Mouse (Mus musculus) liver, adult (tissue): ENCODE data around the gene Sh3bp4.

Source experiments
- GATA4 ChIP-seq: IDR thresholded peaks from 2 replicates; pipeline ENCODE4 v1.6.1; 2014; ENCODE audit warnings: mild to moderate bottlenecking, low read length; ENCODE audit not compliant: insufficient replicate concordance

Gene Sh3bp4

DNA sequence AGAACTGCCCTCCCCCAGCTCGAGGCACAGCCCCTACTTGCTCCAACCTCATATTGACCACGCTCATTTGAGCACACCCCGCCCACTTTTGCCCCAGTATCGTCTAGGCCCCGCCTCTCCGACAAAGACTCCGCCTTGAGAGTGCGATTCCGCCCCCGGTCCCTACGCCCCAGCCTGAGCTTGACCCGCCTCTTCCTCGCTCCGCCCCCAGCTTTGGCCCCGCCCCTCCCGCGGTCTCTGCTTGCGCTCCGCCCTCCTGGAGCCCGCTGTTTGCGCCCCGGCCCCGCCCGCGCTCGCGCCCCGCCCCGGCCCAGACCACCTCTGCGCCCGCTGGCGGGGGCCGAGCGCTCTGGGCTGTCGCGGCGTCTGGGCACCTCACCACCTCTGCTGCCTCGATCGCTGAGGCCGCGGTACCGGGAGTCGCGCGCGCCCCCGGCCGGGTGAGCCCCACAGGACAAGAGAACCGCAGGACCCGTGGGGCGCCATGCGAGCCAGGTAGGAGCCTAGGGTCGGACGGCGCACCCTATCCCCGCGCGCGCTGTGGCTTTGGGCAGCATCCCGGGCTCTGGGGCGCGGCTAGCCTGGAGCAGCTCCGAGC, at the start of gene Sh3bp4:
Gene Sh3bp4, plus strand, starts transcription at position 313 of the 598 bp plus-strand sequence.
- no peak for TF ChIP-seq GATA4

DNA sequence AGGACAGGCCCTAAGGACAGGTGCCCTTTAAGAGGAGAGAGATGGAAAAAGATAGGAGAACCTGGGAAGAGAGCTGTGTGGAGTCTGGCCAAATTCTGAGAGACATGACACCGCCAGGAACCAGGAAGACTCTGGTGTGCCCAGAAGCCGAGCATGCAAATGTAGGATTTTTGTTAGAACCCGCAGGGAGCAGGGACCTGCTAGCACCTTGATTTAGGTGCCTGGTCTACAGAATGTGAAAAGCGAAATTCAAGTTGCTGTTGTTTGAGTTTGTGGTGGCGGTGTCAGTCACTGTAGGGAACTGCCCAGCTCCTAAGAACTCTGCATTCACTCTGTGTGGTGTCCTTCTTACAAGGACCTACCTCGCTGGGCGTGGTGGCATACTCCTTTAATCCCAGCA, 47.2 kb upstream of the Sh3bp4 start:
- no peak for TF ChIP-seq GATA4

DNA sequence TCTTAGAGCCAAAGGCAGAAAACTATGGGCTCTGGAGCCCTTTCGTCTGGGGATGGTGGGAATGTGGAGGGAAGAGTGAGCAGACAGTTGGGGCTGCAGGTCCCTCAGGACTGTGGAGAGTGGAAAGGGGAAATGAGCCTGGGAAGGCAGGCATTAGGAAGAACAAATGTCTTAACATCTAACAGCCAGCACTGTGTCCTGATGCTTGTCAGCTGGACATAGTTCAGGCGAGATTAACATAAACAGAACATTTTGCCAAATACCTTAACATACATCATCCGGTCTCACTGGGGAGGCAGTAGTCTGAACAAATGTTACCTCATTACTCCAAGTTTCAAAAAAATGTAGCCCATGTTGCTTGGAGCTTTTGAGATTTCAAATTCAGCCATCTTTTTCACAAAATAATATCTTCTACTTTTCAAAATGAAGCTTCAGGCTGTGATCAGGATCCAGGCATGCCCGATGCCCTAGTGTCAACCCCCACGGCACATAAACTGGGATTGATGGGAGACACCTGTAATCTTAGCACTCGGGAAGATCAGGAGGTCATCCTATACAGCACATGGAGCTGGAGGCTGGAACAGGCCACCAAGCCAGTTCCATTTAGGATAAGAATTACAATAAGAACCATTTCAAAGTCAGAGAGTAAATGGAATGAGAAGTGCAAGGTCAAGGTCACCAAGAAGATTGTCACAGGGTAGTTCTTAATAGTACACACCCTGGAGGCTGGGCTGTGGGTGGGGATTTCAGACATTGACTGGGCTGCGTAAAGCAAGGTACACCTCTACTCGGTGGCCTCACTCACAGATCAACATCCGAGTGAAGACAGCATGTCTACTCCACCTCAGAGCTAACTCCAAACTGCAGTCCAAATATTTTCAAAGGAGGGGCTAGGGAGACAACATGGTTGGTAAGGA, 45.3 kb upstream of the Sh3bp4 start:
- TF ChIP-seq GATA4 = no peak

DNA sequence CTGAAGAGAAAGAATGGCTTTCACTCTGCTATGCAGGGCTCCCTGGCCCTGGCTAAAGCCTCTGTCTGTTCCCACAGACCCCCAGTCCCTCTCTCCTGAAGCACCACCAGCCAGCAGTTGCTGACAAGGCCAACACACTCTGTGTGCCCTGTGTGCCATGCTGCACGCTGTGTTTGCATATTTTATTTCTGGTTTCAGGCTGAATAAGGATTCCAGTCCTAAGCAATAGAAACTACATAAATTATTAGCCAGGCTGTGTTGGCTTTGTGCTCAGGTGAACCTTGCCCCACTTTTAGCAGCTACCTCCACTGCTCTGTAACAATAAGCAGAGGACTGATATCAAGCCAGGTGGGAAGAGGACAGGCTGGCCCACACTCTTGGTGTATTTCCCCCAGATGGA, 44.2 kb upstream of the Sh3bp4 start:
- TF ChIP-seq GATA4 = no peak

DNA sequence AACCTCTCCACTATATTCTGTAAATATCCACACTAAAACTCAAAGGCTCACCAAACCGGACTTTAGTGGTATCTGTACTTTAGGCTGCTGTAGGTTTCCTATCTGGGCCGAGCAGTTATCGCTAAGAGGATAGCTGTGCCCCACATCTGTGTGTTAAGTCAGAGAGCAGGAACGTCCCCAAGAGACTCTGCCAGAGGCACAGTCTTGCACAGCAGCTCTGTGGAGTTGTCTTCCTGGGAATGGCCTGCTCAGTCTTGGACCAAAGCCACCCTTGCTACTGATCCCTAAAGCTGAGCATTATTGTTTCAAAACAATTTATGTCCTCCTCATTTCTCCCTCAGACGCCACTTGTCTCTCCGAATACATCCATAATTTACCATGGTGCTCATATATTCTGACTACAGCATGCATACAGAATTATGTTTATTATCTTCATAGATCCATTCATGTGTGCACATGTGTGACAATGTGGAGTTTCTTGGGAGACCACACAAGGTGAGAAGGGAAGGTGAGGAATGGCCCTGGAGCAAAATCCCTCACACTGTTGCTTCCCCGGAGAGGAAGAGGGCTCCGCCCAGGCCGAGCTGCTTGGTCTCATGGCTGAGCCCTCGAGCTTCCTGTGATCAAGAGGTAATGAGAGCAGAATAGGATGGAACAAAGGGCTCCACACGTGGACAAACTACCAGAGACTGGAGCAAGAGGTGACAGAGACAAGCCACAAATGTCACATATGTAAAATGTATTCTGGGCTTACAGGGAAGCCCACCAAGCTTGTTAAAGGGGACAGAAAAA, 40.9 kb upstream of the Sh3bp4 start:
- no peak for TF ChIP-seq GATA4

DNA sequence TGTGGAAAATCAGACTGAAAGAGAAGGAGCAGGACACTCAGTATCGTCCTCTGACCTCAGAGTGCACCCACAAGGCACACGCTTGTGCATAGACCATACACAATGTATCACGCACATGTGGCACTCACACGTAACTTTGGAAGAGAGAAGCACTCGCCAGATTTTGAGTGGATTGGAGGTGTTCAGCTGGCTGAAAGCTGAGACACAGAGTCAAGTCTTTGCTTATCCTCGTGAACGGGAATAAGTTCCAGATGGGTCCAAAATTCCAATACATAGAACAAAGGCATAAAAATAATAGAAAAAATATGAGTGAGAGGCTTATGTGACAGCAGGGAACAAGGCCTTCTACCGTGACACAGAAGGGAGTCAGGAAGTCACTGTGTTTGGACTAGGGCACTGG, 36.6 kb upstream of the Sh3bp4 start:
- no peak for TF ChIP-seq GATA4

DNA sequence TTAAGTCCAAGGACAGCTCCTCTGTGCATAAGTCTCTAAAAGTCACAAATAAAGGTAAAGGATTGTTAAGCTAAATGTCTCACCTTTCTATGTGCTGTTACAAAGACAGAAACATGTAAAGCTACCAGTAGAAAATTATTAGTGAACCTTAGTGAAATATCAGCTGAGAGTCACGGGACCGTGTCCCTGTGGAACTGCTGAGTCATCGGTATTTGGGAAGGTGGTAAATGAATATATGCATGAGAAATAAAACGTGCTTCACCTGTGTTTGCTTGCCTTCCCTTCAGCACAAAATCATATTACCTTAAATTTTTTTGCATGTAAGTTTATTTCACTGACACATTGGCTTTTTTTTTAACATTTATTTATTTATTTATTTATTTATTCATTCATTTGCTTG, 36.2 kb upstream of the Sh3bp4 start:
- TF ChIP-seq GATA4 = no peak

DNA sequence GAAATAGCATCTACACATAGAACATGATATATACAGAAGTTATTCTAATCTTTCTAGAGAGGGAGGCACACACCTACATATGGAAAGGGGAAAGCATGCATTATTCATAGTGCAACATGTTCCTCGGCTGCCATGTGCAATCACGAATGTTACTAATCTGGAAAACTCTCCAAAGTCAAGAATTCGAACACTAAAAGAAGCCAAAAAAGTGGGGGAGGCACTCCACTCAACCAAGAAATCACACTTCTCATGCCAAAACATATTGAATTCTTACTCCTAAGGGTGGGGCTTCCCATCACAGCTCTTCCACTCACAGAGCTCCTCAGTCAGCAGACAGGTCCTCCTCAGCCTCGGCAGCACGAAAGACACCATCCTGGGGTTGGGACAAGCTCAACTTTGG, 35.1 kb upstream of the Sh3bp4 start:
- TF ChIP-seq GATA4 = no peak

DNA sequence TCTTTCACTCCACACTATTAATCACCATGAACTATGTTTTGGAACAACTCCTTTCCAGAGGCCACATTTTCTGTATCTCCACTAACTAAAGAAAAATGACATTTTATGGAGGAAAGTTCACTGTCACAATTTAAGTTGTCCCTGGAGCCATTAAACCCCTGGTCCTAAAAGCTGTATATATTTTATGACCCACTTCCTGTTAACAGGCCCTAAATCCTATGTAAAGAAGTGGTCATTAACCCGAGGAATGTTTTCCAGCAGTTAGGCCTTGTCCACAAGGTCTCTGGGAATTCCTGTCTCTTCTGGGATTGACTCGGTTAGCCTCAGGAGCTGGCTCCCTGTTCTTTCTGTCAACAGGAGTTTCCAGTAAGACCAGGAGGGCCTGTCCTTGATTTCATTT, 30.4 kb upstream of the Sh3bp4 start:
- TF ChIP-seq GATA4 = no peak

DNA sequence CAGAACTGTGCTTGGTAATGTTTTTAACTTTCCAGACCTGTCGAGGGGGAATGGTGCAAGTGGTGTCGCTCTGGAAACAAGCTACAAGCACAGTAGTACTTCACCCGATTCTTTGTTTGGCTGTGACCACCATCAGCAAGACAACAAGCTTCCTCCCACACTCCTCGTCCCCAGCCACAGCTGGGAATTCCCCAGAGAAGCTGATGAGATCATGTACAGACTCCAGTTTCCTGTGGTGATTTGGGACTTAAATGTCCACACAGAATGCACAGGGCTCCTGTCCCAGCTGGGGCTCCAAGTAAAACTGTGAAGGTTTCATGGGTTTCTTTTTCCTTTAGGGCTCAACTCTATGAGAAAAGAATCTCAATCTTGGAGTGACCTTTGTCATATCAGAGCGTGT, 28.9 kb upstream of the Sh3bp4 start:
- TF ChIP-seq GATA4 = no peak

DNA sequence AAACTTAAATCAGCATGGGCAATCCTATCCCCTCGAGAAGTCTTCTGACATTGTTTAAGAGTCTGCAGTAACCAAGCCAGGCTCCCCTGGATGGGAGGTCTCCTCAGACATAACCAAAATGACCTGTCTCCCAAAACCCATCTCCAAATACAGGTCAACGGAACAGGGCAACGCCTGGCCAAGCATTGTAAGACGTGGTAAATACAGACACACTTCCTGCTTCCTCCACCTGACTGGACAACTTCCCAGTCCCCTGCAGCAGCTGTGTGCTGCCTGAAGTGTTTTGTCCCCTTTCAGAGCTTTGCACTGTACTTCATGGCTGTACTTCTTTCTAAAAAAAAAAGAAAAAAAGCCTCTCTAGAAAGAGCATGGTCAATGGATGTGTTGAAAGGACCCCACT, 28.1 kb upstream of the Sh3bp4 start:
- TF ChIP-seq GATA4 = no peak

DNA sequence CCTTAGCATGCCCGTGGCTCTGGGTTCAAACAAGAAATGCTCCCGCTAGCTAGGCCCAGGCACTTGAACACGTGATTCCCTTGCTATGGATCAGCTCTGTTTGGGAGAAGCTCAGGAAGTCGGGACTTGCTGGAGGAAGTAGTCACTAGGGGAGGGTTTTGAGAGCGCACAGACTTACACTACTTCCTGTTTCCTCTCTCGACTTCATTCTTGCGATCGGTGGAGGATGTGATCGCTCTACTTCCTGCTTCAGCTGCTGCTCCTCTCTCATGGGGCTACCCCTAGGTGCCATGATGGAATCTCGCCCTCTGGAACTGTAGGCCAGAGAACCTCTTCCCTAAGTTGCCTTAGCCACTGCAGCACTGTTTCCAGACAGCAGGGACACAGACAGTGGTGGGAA, 27.3 kb upstream of the Sh3bp4 start:
- TF ChIP-seq GATA4 = no peak

DNA sequence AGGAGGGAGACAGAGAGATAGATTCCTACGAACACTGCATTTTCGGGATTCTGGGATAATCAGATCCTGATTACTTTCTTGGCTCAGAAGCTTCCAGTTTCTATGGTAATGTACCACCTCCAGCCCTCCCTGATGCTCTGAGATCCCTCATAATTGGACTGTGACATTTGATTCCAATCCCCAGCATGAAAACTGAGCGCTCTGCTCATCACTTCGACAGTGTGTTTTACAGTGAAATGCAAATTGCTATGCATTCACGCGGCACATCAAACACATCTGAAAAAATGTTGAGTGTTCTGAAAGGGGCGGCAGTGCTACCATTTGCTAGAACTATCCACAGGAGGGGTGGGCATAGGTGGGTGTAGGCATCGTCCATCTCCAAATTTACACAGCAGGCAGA, 24.8 kb upstream of the Sh3bp4 start:
- TF ChIP-seq GATA4 = no peak

DNA sequence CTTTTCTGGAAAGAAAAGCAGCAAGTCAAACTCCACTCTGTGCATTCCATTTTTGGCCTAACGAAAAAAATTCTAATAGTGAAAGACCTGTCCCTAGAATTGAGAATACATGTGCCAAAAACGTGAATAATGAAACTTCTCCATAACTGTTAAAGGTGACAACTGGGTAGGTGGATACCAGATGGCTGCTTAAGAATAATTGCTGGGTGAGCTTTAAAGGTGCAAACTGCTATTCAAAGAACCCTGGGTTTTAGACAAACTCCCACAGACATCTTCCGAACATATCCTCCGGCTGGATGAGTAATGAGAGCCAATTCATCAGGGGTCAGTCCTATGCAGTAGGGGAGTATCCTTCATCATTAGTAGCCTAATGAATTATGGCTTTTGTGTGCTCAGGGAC, 20.7 kb upstream of the Sh3bp4 start:
- no peak for TF ChIP-seq GATA4

DNA sequence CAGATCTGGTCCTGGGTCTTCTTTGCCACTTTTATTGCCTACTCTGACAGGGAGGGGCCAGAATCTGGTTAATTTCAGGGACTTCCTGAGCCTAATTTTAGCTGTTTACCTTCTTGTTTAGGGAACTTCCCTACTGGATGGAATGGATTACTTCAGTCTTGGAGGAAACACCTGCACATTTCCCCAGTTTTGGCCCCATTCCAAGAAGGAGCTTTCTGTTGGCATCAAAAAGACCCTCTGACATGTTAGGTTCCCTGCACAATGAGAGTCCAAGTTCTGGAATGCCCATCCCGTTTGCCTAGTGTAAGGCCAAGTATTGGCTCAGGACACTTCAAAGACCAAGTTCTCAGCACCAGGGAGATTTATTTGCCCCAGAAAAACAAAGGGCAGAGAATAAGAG, 14.0 kb upstream of the Sh3bp4 start:
- no peak for TF ChIP-seq GATA4

DNA sequence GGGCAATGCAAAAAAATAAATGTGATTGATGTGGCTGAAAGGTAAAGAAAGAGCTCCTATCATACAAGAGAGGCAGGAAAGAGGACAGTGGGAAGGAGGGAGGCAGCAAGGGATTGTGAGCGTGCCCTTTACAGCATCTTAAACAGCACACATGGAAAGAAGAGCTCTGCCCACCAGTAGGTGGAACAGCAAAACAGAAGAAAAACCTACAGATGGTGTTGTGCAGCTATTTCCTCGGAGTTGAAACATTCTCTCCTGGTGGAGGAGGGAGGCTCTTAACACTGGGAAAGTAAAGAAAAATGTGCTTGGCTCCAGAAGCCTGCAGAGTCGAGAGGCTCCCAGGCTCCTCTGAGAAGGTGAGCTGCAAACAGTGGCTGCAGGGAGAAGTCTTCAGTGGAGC, 12.8 kb upstream of the Sh3bp4 start:
- no peak for TF ChIP-seq GATA4

DNA sequence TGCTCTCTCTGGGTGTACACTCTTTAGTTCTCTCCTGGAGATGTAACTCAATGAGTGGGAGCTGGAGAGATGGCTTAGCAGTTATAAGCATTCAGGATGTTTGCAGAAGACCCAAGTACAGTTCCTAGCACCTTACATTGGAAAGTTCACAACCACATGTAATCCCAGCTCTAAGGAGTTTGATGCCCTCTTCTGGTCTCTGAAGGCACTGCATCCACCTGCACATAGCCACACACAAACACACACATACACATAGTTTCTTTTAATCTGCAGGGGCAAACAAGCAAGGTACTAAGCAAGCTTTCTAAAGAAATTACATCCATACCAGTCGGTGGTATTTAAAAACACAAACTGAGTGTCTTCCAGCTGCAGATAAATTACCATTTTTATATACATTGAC, 12.2 kb upstream of the Sh3bp4 start:
- TF ChIP-seq GATA4 = no peak

DNA sequence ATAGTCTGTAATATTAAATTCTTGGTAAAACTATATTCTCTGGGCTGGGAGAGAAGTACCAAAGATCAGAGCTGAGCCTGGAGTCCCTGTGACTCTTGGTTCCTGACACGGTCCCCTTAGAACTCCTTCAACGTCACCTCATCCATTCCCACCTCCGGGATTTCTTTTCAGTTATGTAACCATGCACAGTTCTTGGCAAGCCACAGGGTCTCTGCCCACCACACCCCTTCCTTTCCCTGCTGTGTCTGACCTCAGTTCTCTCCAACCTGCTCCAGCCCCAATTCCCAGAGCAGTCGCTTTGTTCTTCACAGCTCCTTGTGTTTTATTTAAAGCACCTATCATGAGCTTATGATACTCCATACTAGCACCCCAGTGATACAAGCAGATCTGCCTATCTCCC, 7.2 kb upstream of the Sh3bp4 start:
- TF ChIP-seq GATA4 = no peak
